12 mouse cellular contexts compared by ENCODE assay signal in the genomic region with DNA sequence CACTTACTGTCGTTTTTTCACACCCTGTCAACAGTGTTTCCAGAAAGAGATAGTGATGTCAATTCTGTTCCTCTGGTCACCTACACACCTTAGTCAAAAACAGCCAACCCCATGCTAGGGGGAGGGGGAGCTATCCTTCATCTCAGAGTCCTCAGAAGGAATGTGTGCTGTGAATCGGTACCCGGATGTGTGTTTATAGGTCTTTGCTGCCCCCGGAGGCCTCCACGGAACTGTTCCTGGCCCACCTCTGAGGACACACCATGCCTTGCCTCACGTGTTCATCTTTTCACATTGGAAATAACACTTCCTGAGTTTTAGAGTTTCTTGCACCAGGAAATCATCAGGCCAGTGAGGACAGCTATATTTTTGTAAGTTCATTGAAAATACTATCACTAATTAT. TPM values are rescaled to one million over a fixed set of nuclear protein-coding genes. Genes with fewer than 3 reads are reported as not detected.
DNase-seq lines count a peak whose midpoint lies in the region; ATAC-seq and TF ChIP-seq lines count a peak whose summit lies in the region.
"Had no signal": no experiment of that assay in that cellular context is flagged by ENCODE, and none has a peak within 500 bp of the region (broad histone marks: within the 10 kb centered on the region; RNA-seq: fewer than 3 reads in every experiment).

No protein-coding gene starts in this region.

- WGBS in liver, postnatal 0 days (ENCODE audit: insufficient replicate concordance) = 37% methylated on average over 6 of the region's 6 CpGs

- H3K4me2 ChIP-seq in liver, postnatal 0 days (ENCODE audit: low read depth, low read length) = no peak overlapping the region
- H3K4me2 ChIP-seq: limb, embryonic 15.5 days had no signal

- H3K9ac ChIP-seq in liver, postnatal 0 days (replicated peaks) = no peak overlapping the region
- H3K9ac ChIP-seq: limb, embryonic 15.5 days had no signal

- peaks cover 19% of the 10 kb centered on the region for H3K27me3 ChIP-seq in liver, postnatal 0 days (ENCODE audit: insufficient read depth, low read length)

- no peak overlapping the region for H3K27ac ChIP-seq in liver, postnatal 0 days (ENCODE audit: low read depth)
- H3K27ac ChIP-seq: limb, embryonic 15.5 days had no signal

- no peaks in the 10 kb centered on the region for H3K36me3 ChIP-seq in liver, postnatal 0 days (replicated peaks; ENCODE audit: insufficient read depth, low read length)
- H3K36me3 ChIP-seq: limb, embryonic 15.5 days had no signal

- no peak for ATAC-seq in liver, postnatal 0 days
- ATAC-seq: intestine, embryonic 16.5 days had no signal

- peak; percentile 38 for TF ChIP-seq CTCF in liver, postnatal 0 days (IDR thresholded peaks at IDR 0.05; ENCODE audit: low read depth)

- no peak overlapping the region for H3K4me3 ChIP-seq in liver, postnatal 0 days (ENCODE audit: low read depth, low read length)
- H3K4me3 ChIP-seq: limb, embryonic 15.5 days; myocyte had no signal

- TF ChIP-seq EP300 in liver, postnatal 0 days (IDR thresholded peaks at IDR 0.05; ENCODE audit: low read depth) = no peak

- H3K9me3 ChIP-seq in liver, postnatal 0 days (ENCODE audit: low read length) = no peaks in the 10 kb centered on the region
- H3K9me3 ChIP-seq: limb, embryonic 15.5 days had no signal

- peaks cover 18% of the 10 kb centered on the region; the same call in 1 of the 2 replicates for H3K4me1 ChIP-seq in liver, postnatal 0 days (ENCODE audit: insufficient read depth)

- peak; percentile 10 for DNase-seq in cerebellum, adult 8-10 months
- no peak for DNase-seq in cerebellum, postnatal 25 days
- no peak for DNase-seq in liver, postnatal 0 days
- no peak for DNase-seq in liver
- peak; percentile 75 for DNase-seq in ZHBTc4 (ENCODE audit: low read depth, low spot score)
- DNase-seq in retina, postnatal 1 day = peak; percentile 60
- DNase-seq in right cerebral cortex, adult 2 months (ENCODE audit: low spot score in 2 of 2) = no peak
- DNase-seq in spleen, postnatal 36 days (ENCODE audit: low spot score in 2 of 2) = no peak
- DNase-seq: cerebellum, adult 18-20 months had no signal

RNA-seq across cellular contexts. Expression of gene Ccdc32, which starts 51.1 kb away (rescaled TPM):
- 12.2 and 12.8 TPM in 2 replicates for polyA plus RNA-seq in liver, postnatal 0 days (2015; fragmentation: Nextera tagmentation; extraction: Ambion mirVana)

RNA-seq across cellular contexts. Expression of gene Chst14, which starts 51.8 kb away (rescaled TPM):
- 4.0 and 4.5 TPM in 2 replicates for polyA plus RNA-seq in liver, postnatal 0 days (2015; fragmentation: Nextera tagmentation; extraction: Ambion mirVana)

RNA-seq across cellular contexts. Expression of gene Rpusd2, which starts 56.5 kb away (rescaled TPM):
- 1.3 and 2.1 TPM in 2 replicates for polyA plus RNA-seq in liver, postnatal 0 days (2015; fragmentation: Nextera tagmentation; extraction: Ambion mirVana)

Comparison
In these comparisons a context has a peak if more than half of its experiments do, and no peak if none do; other contexts are left out.
1. DNase-seq: peak in cerebellum, adult 8-10 months (single experiment), ZHBTc4 (single experiment) and retina, postnatal 1 day (single experiment); none in cerebellum, postnatal 25 days (0 of 2), liver, postnatal 0 days (single experiment), liver (single experiment), right cerebral cortex, adult 2 months (0 of 2) and spleen, postnatal 36 days (0 of 2).